Mouse (Mus musculus): ENCODE data around the gene Wfdc11.

GRCm38 (mm10) chr2:164641881-164642673, 31.8 kb downstream of the Wfdc11 start:
- TF ChIP-seq POLR2A (IDR thresholded peaks at IDR 0.05; ENCODE audit: low read depth, low read length) (no peak), CTCF (IDR thresholded peaks at IDR 0.05; ENCODE audit: extremely low read depth, insufficient read length, insufficient replicate concordance, low read depth, low read length) (no peak)

Measured in small intestine, adult 2 months (tissue).